Mouse (Mus musculus): ENCODE data around the gene Slc39a5. TPM values are rescaled to one million over a fixed set of nuclear protein-coding genes. Genes with fewer than 3 reads are reported as not detected.

Gene Slc39a5
- polyA plus RNA-seq, 1 experiment: not detected

- Histone ChIP-seq H3K27ac (ENCODE audit: control insufficient read depth, insufficient read depth, low read depth, low read length, poor library complexity) (peak overlapping the region; percentile 98), H3K4me1 (ENCODE audit: control insufficient read depth, insufficient read depth, low read length) (peaks cover 1% of the 10 kb centered on the region; the same call in 1 of the 2 replicates), H3K4me3 (replicated peaks; ENCODE audit: control insufficient read depth, low read depth, low read length) (peak overlapping the region; percentile 84)
- WGBS: under 1% methylated on average over 47 of the region's 47 CpGs
- TF ChIP-seq CTCF (IDR thresholded peaks at IDR 0.05; ENCODE audit: control insufficient read depth, insufficient read depth, low read length): no peak
- 0 out of 2 replicates have a peak, but pooled peaks have one; percentile 37 for TF ChIP-seq POLR2A (IDR thresholded peaks at IDR 0.05; ENCODE audit: borderline replicate concordance, control insufficient read depth, low read depth, low read length)
Observed at GRCm38 (mm10) chr10:128377222-128377939, 23.6 kb downstream of the Slc39a5 start.

- WGBS: 1% methylated on average over 72 of the region's 73 CpGs
- peak within 1 kb of the TSS; percentile 98 for H3K27ac ChIP-seq (ENCODE audit: control insufficient read depth, insufficient read depth, low read depth, low read length, poor library complexity)
- TF ChIP-seq POLR2A (IDR thresholded peaks at IDR 0.05; ENCODE audit: borderline replicate concordance, control insufficient read depth, low read depth, low read length) (peak; percentile 60; the same call in 1 of the 2 replicates), CTCF (IDR thresholded peaks at IDR 0.05; ENCODE audit: control insufficient read depth, insufficient read depth, low read length) (peak; percentile 61)
- H3K4me1 ChIP-seq (ENCODE audit: control insufficient read depth, insufficient read depth, low read length): peaks cover 1% of the 10 kb centered on the region; the same call in 1 of the 2 replicates
- peak within 1 kb of the TSS; percentile 84 for H3K4me3 ChIP-seq (replicated peaks; ENCODE audit: control insufficient read depth, low read depth, low read length)
Observed at GRCm38 (mm10) chr10:128376455-128377211, 24.4 kb downstream of the Slc39a5 start, which contains the start of gene Ankrd52. Gene Ankrd52, plus strand, starts transcription at chr10:128377115.

- peak overlapping the region; percentile 73 for H3K4me3 ChIP-seq (replicated peaks; ENCODE audit: control insufficient read depth, low read depth, low read length)
- no peak for TF ChIP-seq POLR2A (IDR thresholded peaks at IDR 0.05; ENCODE audit: borderline replicate concordance, control insufficient read depth, low read depth, low read length)
- no peak for TF ChIP-seq CTCF (IDR thresholded peaks at IDR 0.05; ENCODE audit: control insufficient read depth, insufficient read depth, low read length)
- peaks cover 1% of the 10 kb centered on the region; the same call in 1 of the 2 replicates for H3K4me1 ChIP-seq (ENCODE audit: control insufficient read depth, insufficient read depth, low read length)
- 57% methylated on average over 4 of the region's 4 CpGs for WGBS
- peak overlapping the region; percentile 98; the same call in 1 of the 2 replicates for H3K27ac ChIP-seq (ENCODE audit: control insufficient read depth, insufficient read depth, low read depth, low read length, poor library complexity)
Observed at GRCm38 (mm10) chr10:128376099-128376454, 25.0 kb downstream of the Slc39a5 start.

- TF ChIP-seq POLR2A (IDR thresholded peaks at IDR 0.05; ENCODE audit: borderline replicate concordance, control insufficient read depth, low read depth, low read length): no peak
- TF ChIP-seq CTCF (IDR thresholded peaks at IDR 0.05; ENCODE audit: control insufficient read depth, insufficient read depth, low read length): peak; percentile 48
- Histone ChIP-seq H3K4me3 (replicated peaks; ENCODE audit: control insufficient read depth, low read depth, low read length) (no peak overlapping the region), H3K27ac (ENCODE audit: control insufficient read depth, insufficient read depth, low read depth, low read length, poor library complexity) (no peak overlapping the region), H3K4me1 (ENCODE audit: control insufficient read depth, insufficient read depth, low read length) (peaks cover 1% of the 10 kb centered on the region; the same call in 1 of the 2 replicates)
- 92% methylated on average over 6 of the region's 6 CpGs for WGBS
Observed at GRCm38 (mm10) chr10:128374393-128374792, 26.6 kb downstream of the Slc39a5 start.

- Histone ChIP-seq H3K27ac (ENCODE audit: control insufficient read depth, insufficient read depth, low read depth, low read length, poor library complexity) (peak overlapping the region; percentile 22; the same call in 1 of the 2 replicates), H3K4me3 (replicated peaks; ENCODE audit: control insufficient read depth, low read depth, low read length) (no peak overlapping the region), H3K4me1 (ENCODE audit: control insufficient read depth, insufficient read depth, low read length) (peaks cover 1% of the 10 kb centered on the region; the same call in 1 of the 2 replicates)
- WGBS: 44% methylated on average over 6 of the region's 6 CpGs
- TF ChIP-seq CTCF (IDR thresholded peaks at IDR 0.05; ENCODE audit: control insufficient read depth, insufficient read depth, low read length) (no peak), POLR2A (IDR thresholded peaks at IDR 0.05; ENCODE audit: borderline replicate concordance, control insufficient read depth, low read depth, low read length) (no peak)
Observed at GRCm38 (mm10) chr10:128372989-128373748, 27.9 kb downstream of the Slc39a5 start.

- Histone ChIP-seq H3K4me1 (ENCODE audit: control insufficient read depth, insufficient read depth, low read length) (no peaks in the 10 kb centered on the region; the same call in 1 of the 2 replicates), H3K27ac (ENCODE audit: control insufficient read depth, insufficient read depth, low read depth, low read length, poor library complexity) (no peak overlapping the region), H3K4me3 (replicated peaks; ENCODE audit: control insufficient read depth, low read depth, low read length) (no peak overlapping the region)
- 77% methylated on average over 5 of the region's 5 CpGs for WGBS
- no peak for TF ChIP-seq CTCF (IDR thresholded peaks at IDR 0.05; ENCODE audit: control insufficient read depth, insufficient read depth, low read length)
- no peak for TF ChIP-seq POLR2A (IDR thresholded peaks at IDR 0.05; ENCODE audit: borderline replicate concordance, control insufficient read depth, low read depth, low read length)
Observed at GRCm38 (mm10) chr10:128372142-128372541, 28.9 kb downstream of the Slc39a5 start.

GRCm38 (mm10) chr10:128370601-128371000 is 30.4 kb downstream of the Slc39a5 start:
- TF ChIP-seq POLR2A (IDR thresholded peaks at IDR 0.05; ENCODE audit: borderline replicate concordance, control insufficient read depth, low read depth, low read length) (no peak), CTCF (IDR thresholded peaks at IDR 0.05; ENCODE audit: control insufficient read depth, insufficient read depth, low read length) (no peak)
- H3K4me1 ChIP-seq (ENCODE audit: control insufficient read depth, insufficient read depth, low read length): no peaks in the 10 kb centered on the region; the same call in 1 of the 2 replicates
- WGBS: 48% methylated on average over 4 of the region's 4 CpGs
- no peak overlapping the region for H3K4me3 ChIP-seq (replicated peaks; ENCODE audit: control insufficient read depth, low read depth, low read length)
- no peak overlapping the region for H3K27ac ChIP-seq (ENCODE audit: control insufficient read depth, insufficient read depth, low read depth, low read length, poor library complexity)
